Mouse (Mus musculus) B cell, adult 2 months (primary cell): ENCODE results near the gene Zscan25.
"Not testable (repeated sequence)": the region's sequence is repeated elsewhere in the genome, so short reads cannot be mapped to it uniquely, and the experiment has no call there.

ENCODE experiments used
- DNase-seq, 2 experiments: peaks; one replicate each; pipeline ENCODE4 v3.0.0; 2022

Gene Zscan25

DNA sequence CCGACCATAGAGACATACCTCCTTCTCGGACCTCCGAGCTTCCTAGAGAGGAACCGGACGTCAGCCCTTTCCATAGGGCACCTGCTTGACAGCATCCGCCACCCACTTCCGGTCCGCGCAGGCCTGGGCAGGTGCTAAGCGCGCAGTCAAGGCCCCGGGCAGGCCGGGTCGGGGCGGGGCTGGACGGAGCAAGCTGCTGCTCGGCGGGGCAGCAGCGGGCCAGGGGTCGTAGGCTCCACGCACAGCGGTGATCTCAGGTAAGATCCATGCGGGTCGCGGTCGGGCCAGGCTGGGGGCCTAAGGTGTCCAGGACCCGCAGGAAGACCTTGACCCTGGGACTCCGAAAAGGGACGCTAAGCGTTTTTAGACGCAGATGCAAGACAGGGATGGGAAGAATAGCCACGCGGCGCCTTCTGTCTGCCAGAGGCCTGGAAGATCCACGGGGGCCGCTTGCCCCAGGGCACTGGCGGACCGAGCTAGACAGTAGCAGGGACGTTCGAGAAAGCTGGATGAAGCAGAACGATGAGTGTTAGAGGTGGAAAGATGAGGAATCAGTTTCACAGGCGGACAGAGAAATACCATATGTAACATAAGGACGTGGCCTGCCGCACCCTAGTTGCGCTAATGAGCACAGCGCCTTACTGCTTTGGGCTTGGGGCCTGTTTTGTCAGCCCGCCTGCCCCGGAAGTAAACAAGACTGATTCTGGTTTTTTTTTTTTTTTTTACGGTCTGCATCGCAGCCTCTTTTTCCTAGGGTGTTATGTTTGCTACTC is at the start of gene Zscan25:
TSS of gene Zscan25 (plus strand) at position 130 of the 773 bp plus-strand sequence.
- peak; percentile 91 for DNase-seq

DNA sequence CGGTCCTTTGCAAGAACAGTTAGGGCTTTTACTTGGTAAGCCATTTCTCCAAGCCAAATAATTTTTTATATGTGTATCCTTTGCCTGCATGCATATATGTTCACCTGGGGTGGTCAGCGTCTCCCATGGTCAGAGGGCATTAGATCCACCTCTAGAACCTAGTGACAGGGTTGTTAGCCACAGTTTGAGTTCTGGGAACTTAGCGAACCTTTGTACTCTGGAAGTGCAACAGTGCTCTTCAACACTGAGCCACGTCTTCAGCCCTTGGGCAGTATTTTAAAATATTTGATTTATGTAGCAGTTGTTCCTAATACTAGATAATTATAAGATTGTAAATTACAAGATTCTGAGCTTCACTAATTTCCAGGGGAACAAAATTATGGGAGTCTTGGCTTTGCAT is 49.7 kb upstream of the Zscan25 start:
- no peak for DNase-seq

DNA sequence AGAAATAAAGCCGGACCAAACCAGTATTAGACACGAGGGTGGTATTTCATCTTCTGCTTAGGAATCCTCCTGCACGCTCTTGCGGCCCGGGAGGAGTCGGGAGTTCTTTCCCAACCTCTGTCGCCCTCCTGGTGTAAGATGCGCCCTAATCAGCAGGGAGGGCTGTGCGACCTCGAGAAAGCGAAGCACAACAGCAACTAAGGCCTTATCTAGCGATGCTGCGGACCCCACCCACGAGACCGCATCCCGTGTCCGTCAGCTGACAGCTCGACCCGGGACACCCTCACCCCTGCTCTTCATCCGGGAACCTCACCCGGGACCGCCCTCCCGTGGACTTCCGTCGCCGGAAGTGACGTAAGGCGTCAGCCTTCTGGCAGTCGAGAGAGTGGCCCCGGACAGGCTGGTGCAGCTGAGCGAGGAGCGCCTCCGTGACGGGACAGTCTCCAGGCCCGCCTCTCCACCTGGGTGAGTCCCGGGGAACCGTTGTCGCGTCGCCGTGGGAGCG is 48.9 kb upstream of the Zscan25 start, which contains the start of gene Zfp655:
TSS of gene Zfp655 (plus strand) at position 349 of the 505 bp plus-strand sequence.
- peak; percentile 99 for DNase-seq

DNA sequence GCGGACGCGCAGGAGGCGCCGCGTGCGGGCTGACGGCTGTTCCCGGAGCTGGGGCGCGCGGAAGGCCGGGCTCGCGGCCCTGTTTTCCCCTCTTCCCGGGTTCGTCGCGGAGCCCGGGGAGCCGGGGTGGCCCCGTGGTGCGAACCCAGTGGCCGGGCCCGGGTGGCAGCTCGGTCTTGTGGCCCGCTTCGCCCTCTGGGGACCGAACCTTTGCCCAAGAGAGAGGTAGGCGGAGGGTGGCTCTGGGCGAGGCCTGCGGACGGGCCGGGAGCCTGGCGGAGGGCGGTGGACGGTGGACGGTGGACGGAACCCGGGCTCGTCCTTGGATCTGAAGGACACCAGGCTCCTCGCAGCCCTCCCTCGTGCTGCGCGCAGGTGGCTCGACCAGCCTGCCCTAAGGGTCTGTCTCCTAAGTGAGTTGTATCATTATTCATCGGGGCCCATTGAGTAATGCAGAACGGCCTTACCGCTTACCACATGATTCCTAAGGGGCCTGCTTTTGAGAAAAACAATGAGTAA is 48.3 kb upstream of the Zscan25 start:
- no peak for DNase-seq

DNA sequence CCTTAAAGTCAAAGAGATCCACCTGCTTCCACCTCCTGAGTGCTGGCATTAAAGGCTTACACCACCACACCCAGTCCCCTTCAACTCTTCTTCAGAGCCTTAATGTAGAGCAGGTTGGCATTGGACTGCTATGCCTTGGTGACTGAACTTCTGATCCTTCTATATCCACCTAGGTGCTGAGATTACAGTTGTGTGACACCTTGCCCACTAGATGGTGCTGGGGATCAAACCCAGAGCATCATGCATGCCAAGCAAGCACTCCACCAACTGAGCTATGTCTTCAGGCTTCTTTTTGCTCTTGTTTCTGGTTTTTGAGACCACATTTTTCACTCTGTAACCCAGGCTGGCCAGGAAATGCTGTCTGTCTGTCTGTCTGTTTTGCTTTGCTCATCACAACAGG is 45.7 kb upstream of the Zscan25 start:
- DNase-seq: peak; percentile 57 to 59

DNA sequence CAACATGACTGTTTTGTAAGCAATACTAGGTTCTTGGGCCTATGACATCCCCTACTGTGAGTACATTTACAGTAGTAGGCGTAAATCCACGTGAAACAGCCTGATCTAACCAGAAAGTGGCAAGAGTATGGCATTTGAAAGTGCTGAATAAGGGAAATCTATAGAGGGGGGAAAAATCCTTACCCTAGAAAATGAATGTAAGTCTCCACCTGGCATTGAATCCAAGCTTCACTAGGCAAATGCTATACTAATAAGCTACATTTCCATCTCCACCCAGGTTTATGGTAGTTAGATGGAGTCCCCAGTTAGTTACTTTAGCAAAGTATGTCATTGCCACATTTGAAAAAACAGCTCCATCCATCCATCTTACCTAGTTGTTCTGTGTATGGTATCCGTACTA is 30.8 kb upstream of the Zscan25 start:
- no peak for DNase-seq

DNA sequence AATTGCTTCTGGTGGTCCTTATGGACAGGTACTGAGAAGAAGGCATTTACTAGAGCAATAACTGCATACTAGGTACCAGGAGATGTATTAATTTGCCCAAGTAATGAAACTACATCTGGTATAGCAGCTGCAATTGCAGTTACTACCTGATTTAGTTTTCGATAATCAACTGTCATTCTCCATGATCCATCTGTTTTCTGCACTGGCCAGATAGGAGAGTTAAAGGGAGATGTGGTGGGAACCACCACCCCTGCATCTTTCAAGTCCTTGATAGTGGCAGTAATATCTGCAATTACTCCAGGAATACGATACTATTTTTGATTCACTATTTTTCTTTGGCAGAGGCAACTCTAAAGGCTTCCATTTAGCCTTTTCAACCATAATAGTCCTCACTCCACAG is 6.7 kb upstream of the Zscan25 start:
- not testable (repeated sequence) for DNase-seq

DNA sequence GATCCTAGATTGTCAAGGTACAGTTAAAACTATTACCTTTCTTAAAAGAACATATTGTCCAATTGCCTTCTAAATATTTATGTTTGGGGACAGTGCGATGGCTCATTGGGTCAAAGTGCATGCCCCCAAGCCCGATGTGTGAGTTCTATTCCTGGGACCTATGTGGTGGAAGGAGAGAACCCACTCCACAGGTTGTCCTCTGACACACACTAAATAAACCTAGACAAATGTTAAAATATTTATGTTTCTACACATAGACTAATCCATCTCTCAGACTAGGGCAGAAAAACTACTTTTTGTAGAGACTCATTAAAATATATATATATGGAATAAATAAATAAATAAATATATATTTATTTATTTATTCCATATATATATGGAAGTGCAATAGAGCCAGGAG is 352 bp upstream of the Zscan25 start:
- no peak for DNase-seq

DNA sequence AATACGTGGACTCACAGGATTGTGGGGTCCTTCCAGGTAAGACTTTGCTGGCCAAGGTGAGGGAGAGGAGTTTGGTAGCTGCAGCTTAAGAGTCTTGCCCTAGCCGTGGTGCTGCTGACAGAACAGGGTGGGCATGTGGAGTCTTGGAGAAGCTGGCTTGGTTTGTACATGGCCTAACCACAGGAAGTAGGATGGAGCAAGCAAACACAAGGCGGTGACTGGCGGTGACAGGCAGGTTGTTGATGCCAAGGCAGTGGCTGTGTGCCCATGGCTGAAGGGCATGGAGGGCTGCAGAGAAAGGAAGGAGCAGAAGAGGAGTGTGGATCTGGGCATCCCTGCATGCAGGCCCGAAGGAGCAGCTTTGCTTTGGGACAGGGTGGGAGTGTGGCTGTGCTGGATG is 8.1 kb downstream of the Zscan25 start:
- no peak for DNase-seq

DNA sequence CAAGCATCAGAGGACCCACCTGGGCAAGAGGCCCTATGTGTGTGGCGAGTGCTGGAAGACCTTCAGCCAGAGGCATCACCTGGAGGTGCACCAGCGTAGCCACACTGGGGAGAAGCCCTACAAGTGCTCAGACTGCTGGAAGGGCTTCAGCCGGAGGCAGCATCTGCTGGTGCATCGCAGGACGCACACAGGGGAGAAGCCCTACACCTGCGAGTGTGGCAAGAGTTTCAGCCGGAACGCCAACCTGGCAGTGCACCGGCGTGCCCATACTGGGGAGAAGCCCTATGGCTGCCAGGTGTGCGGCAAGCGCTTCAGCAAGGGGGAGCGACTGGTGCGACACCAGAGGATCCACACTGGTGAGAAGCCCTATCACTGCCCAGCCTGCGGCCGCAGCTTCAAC is 10.4 kb downstream of the Zscan25 start:
- no peak for DNase-seq

DNA sequence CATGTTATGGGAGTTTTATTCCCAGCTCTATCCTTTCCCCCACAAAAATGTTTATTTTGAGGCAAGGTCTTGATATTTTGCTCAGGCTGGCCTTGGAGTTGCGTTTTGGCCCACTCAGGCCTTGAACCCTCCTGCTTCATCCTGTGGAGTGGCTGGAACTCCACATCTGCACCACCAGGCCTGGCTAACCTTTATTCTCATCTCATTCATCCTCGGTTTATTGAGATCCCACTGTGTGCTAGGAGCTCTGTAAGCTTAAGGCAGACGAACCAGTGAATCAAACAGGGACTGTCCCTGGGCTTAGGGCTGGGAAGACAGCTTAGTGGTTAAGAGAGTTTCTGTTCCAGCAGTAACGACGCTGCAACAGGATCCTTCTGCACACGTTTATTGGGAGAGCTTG is 12.1 kb downstream of the Zscan25 start:
- DNase-seq: no peak

DNA sequence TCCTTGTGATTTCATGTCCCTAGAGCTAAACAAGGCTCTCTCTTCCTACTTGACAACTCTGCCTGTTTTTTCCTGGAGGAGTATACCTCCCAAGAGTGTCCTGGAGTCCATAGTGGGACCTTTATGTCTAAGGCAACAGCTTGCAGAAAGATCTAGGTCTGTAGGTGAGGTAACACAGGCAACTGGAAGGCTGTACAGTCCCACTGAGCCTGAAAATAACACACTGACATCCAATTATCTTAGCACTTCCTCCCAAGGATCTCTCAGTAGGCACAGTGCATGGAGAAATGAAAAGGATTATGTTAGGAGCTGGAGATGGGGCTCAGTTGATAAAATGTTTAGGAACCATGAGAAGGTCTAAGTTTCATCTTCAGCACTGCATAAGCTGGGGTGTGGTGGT is 20.2 kb downstream of the Zscan25 start:
- DNase-seq: no peak

DNA sequence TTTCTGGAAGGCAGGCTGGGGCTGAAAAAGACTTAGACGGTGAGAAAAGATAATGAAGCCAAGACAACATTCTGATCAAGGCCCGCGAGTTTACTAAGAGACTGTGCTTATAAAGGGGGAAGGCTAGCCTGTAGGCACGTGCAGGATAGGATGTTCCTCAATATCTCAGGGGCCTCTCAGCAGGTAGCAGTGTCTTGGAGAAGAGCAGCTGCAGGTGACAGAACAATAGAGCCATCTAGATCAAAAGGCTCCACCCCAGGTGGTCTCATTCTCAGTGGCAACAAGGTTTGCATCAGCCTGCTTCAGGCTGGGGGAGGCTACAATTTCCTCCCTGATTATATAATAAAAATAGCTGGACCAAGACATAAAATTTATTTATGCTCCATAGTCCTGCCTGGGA is 21.5 kb downstream of the Zscan25 start:
- DNase-seq: not testable (repeated sequence)

DNA sequence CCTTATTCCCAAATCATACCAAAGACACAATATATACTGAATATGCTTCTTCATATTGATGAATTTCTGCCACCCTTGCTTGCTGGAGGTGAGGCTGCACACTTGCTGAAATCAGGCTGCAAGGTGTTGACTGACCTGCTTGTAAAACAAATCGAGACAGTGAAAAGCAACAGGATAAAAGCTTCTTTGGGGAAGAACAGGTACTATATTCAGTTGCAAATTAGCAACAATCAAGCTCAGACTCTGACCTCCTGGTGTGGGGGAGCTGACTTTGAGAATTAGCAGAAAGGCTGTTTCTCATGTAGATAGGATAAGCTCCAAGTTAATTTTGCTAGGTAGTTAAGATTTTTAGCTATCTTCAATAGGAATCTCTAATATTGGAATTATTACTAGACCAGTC is 22.1 kb downstream of the Zscan25 start:
- no peak for DNase-seq

DNA sequence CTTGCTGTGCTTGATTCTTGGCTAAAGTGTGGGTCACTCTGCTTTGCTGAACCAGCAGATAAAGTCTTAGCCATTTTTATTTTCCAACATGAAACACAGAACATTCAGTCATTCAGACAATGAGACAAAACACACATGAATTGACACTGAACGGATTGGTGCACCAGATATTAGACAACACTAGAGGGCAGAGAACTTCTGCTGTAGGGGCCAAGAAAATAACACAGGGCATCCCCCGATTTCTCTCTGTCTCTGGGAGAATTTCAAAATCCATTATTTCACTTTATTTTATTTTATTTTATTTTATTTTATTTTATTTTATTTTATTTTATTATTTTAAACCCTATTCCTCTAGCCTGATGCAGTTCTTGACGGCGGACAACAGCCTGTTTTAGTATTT is 26.7 kb downstream of the Zscan25 start:
- DNase-seq: not testable (repeated sequence)

DNA sequence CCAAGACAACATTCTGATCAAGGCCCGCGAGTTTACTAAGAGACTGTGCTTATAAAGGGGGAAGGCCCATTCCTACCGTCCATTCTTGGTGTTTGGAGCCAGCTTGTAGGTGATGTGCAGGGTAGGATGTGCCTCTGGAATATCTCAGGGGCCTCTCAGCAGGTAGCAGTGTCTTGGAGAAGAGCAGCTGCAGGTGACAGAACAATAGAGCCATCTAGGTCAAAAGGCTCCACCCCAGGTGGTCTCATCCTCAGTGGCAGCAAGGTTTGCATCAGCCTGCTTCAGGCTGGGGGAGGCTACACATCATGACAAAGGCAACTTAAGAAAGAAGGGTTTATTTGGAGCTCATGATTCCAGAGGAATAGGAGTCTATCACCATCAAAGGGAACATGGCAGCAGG is 27.5 kb downstream of the Zscan25 start:
- DNase-seq: not testable (repeated sequence)

DNA sequence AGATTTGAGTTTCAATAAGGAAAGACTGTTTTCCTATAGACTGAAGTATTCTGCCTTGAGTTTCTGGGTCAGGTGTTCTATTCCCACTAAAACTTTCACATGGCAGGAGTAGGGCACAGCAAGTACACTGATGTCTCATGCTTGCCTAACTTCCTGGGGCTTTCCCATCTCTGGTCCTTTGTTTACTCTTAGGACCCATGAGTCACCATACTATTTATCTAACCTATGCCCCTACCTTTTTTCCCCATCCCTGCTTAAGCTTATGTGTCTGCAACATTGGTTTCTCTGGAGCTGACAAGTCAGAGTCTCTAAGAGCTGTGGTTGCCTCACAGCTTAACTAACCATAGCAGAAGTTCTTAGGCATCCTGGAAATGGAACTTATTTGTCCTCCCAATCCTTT is 33.5 kb downstream of the Zscan25 start:
- no peak for DNase-seq

DNA sequence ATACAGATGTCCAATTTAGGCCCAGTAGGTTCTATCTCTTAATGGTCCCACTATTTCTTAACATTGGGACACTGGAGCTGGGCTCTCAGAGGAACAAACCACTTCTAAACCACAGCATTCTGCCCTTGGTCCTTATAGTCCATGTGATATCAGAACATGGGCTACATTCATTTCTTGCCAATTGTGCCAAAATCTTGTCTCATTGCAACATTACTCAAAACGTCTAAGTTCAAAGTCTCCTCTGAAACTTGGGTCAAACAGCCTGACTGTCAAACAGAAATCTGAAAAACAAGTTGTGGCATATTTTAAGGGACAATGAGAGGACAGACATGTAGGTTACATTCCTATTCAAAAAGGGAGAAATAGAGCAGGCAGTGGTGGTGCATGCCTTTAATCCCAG is 36.8 kb downstream of the Zscan25 start:
- DNase-seq: no peak

DNA sequence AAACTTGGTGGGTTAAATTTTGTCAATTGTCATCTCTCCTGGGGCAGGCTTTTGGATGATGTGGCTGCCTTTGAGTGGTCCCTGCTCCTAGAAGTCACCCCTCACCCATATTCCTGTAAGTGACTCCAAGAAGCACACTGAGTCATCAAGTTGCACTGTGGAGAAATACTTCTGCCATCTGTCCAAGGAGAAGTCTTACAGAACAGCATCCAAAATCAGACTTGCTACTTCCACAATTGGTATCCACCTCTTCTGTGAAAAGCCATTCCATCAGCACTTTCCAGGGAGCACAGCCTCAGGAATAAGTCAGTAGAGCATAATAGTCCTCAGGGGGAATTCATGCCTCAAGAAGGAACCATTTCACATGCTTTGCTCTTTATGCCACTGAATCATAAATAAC is 58.5 kb downstream of the Zscan25 start:
- not testable (repeated sequence) for DNase-seq
